Mouse (Mus musculus) G1E (cell line): Measurements from ENCODE around the gene Prss34.

Source experiments
- CTCF ChIP-seq: IDR thresholded peaks from 2 replicates; pipeline ENCODE4 v1.5.1; 2012; ENCODE audit warnings: low read depth, low read length, inconsistent platforms, mixed read lengths
- GATA1 ChIP-seq: IDR thresholded peaks from 2 replicates; pipeline ENCODE4 v1.6.1; 2012; ENCODE audit warnings: borderline replicate concordance, low read length, inconsistent platforms, mixed read lengths
- GATA2 ChIP-seq: IDR thresholded peaks from 2 replicates; pipeline ENCODE4 v1.6.1; 2012; ENCODE audit warnings: low read depth, low read length, inconsistent platforms, borderline replicate concordance
- POLR2AphosphoS5 ChIP-seq: IDR thresholded peaks from 2 replicates; pipeline ENCODE4 v1.6.1; 2012; ENCODE audit warnings: low read depth, low read length, inconsistent platforms; ENCODE audit not compliant: insufficient replicate concordance
- TAL1 ChIP-seq: conservative IDR thresholded peaks from 2 replicates; pipeline ENCODE4 v1.6.1; 2012; ENCODE audit warnings: low read depth, low read length, inconsistent platforms, mixed read lengths

GRCm38 (mm10) chr17:25250181-25250835 lies 47.9 kb upstream of the Prss34 start:
- TF ChIP-seq CTCF (no peak), GATA1 (no peak), TAL1 (no peak), GATA2 (no peak), POLR2AphosphoS5 (no peak)
